ENCODE assay signal across 23 mouse cellular contexts in genomic region chr12:76872767-76873316, GRCm38 (mm10). TPM values are rescaled to one million over a fixed set of nuclear protein-coding genes. Genes with fewer than 3 reads are reported as not detected.
"Had no signal": no experiment of that assay in that cellular context is flagged by ENCODE, and none has a peak within 500 bp of the region (broad histone marks: within the 10 kb centered on the region; RNA-seq: fewer than 3 reads in every experiment).

No protein-coding gene starts in this region.

- ATAC-seq: liver, postnatal 0 days; lung, postnatal 0 days; midbrain, embryonic 15.5 days had no signal

- H3K9ac ChIP-seq: kidney, embryonic 15.5 days; limb, embryonic 12.5 days; limb, embryonic 15.5 days; liver, embryonic 14.5 days; liver, postnatal 0 days; lung, embryonic 14.5 days; midbrain, embryonic 12.5 days; midbrain, embryonic 15.5 days; neural tube, embryonic 12.5 days; neural tube, embryonic 15.5 days; stomach, embryonic 15.5 days had no signal

- H3K4me3 ChIP-seq: kidney, embryonic 15.5 days; limb, embryonic 12.5 days; limb, embryonic 15.5 days; midbrain, embryonic 12.5 days; midbrain, embryonic 15.5 days; neural tube, embryonic 12.5 days; neural tube, embryonic 15.5 days; stomach, embryonic 15.5 days had no signal

- H3K9me3 ChIP-seq: kidney, embryonic 15.5 days; limb, embryonic 12.5 days; limb, embryonic 15.5 days; midbrain, embryonic 12.5 days; midbrain, embryonic 15.5 days; neural tube, embryonic 12.5 days; neural tube, embryonic 15.5 days; stomach, embryonic 15.5 days had no signal

- H3K27ac ChIP-seq: kidney, embryonic 15.5 days; limb, embryonic 12.5 days; limb, embryonic 15.5 days; liver, embryonic 14.5 days; macrophage; midbrain, embryonic 12.5 days; midbrain, embryonic 15.5 days; neural tube, embryonic 12.5 days; neural tube, embryonic 15.5 days; stomach, embryonic 15.5 days had no signal

- H3K4me1 ChIP-seq: limb, embryonic 12.5 days; midbrain, embryonic 12.5 days; midbrain, embryonic 15.5 days; neural tube, embryonic 12.5 days; neural tube, embryonic 15.5 days; stomach, embryonic 15.5 days had no signal

- H3K4me2 ChIP-seq: kidney, embryonic 15.5 days; limb, embryonic 12.5 days; limb, embryonic 15.5 days; liver, embryonic 11.5 days; lung, embryonic 14.5 days; midbrain, embryonic 12.5 days; midbrain, embryonic 15.5 days; neural tube, embryonic 12.5 days; neural tube, embryonic 15.5 days; stomach, embryonic 15.5 days had no signal

- DNase-seq: kidney, postnatal 10 days; kidney, postnatal 36 days; layer of hippocampus, postnatal 36 days; left cerebral cortex, postnatal 4 days; liver, postnatal 0 days; lung, embryonic 14.5 days; right cerebral cortex, adult 18-20 months; right cerebral cortex, postnatal 14 days; spleen, adult 18-20 months; thymus, postnatal 25 days had no signal

- H3K27me3 ChIP-seq: kidney, embryonic 15.5 days; limb, embryonic 12.5 days; limb, embryonic 15.5 days; midbrain, embryonic 12.5 days; midbrain, embryonic 15.5 days; neural tube, embryonic 12.5 days; neural tube, embryonic 15.5 days; stomach, embryonic 15.5 days had no signal

RNA-seq across cellular contexts. Expression of gene Rab15, which starts 50.1 kb away (rescaled TPM):
- total RNA-seq: megakaryocyte, adult 5-6 weeks had no signal
